Mouse (Mus musculus): ENCODE data around the gene Tfip11.

Tfip11 gene

DNA sequence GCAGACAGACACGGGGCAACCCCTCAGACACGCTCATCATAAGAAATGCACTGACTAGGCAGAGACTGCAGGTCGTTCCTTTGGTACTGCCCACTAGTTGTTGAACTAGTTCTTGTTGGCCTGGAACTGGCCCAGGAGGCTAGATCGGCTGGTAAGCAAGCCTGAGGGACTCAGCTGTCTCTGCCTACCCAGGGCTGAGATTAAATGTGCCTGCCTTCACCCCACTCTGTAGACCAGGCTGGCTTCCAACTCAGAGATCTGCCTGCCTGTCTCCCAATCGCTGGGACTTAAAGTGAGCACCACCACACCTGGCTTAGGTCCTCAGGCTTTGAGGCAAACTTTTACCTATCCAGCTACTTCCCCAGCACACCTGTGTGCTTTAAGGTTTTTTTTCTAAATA is 5.8 kb upstream of the Tfip11 start:
- DNase-seq (ENCODE audit: extremely low spot score, low spot score), result no peak

DNA sequence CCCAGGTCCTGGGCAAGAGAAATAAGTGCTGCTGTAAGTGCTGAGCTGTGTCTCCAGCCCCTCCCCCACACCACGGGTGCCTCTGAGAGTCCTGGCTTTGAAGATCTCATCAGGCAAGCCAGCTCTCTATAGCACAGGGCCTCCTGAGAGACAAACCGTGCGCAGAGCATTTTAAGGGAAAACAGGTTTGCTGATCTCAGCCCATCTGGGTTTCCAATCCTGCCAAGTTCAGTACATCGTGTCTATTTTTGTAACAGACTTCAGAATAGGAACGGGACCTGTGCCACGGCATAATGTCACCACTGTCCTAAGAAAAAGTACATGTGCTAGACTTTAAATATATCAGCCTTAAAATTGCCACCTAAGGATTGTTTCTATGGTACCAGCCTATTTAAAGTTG is 5.2 kb upstream of the Tfip11 start:
- no peak for DNase-seq (ENCODE audit: extremely low spot score, low spot score)

DNA sequence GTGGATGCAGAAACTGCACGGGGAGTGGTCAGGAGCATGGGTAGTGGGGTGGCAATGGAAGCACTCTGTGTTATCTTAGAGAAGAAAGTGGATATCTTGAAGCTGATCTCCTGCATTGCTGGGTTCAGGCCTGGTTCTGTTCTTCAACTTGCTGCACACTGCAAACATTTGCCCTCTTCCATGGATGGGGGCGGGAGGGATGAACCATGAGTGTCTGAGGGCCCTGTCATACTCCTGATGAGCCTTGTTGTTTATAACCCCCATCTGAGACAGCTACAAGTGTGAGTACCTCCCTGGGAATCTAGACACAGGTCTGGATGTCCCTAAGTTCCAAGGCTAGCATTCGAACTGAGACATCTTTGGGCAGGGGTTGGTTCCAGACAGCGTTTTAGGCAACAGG is 4.8 kb upstream of the Tfip11 start:
- DNase-seq (ENCODE audit: extremely low spot score, low spot score), result no peak

DNA sequence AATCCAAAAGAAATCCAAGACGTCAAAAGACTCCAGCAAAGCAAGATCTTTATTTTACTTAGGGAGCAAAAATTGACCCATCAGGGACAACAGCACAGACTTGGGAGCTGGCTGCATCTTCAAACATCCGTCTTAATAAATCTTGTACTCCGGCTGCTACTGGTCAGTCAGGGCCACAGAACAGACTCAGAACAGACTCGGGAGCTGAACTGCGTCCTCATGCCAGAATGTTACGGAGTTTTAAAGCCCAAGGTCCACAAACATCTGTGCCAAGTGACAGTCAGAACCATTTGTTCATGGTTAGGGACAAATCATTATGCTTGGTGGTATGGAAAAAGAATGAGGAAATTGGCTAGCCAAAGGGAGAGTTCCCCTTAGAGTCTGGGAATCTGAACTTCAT is 2.9 kb upstream of the Tfip11 start:
- DNase-seq (ENCODE audit: extremely low spot score, low spot score), result no peak

DNA sequence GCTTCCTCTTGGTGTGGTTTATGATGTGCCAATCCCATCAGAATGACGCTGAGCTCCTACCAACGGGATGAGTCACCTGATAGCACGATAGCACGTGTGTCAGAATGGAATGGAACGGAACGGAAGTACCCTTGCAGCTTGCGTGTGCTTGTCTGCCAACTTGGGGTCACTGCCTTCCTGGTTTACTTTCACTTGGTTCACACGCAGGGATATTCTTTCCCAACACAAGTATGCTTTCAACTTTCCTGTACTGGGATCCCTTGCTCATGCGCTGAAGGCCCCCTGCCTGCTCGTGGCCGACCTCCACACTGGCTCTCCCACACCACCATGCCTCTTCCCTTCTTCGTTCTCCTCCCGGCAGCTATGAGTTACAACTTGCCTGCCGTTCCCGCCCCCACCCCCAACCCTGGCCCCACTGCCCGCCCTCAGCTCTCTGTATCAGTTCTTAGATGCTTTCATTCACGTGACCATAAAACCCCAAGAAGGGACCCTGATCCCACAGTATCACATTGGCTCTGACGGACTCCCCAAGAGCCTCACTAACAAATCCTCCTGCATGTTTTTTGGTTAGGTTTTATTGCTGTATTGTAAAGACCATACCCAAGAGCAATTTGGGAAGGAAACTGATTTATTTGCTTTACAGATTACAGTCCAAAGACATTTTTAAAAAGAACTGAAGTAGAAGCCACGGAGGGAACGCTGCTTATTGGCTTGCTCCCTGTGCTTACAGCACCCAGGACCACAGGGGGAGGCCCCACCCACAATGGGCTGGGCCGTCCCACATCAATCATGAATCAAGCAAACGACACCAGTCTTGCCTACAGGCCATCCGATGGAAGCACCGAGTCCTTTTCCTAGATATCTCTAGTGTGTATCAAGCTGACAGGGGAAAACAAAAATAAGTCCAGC is 1.3 kb upstream of the Tfip11 start:
- peak; percentile 28 for DNase-seq (ENCODE audit: extremely low spot score, low spot score)

DNA sequence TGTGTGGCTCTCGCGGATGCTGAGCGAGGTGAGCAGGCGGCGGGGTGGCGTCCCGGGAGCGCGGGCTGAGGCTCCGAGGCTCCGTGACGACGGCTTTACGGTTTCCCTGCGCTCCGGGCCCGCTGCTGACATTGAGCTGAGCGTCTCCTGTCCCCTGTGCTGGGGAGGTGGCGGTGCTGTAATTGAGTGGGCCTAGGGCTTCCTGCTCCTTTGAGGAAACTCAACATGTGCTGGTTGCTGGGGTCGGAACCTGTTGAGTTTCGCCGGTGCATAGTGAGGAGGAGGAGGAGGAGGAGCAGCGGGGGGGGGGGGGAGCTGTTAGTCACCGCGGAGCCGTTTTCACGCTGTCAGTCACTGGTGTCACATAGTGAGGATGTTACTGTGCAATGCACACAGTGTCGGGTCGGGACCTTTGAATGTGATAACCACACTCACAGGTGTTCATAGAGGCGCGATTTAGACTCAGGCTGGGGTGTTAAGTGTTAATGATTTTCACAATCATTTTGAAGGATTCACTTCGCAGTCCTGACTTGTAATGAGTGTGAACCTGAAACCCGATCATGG is 370 bp downstream of the Tfip11 start:
- DNase-seq (ENCODE audit: extremely low spot score, low spot score), result no peak

DNA sequence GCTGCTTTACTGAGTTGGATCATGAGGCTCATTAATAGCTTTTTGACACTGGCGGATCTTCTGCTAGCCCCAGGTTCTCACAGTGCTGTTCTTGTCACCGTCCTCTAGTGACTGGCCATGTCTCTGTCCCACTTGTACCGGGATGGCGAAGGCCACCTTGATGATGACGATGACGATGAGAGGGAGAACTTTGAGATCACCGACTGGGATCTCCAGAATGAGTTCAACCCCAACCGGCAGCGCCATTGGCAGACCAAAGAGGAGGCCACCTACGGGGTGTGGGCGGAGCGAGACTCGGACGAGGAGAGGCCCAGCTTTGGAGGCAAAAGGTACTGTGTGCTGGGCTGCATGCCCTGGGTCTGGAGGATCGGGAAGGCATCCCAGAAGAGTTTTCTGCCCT is 1.7 kb downstream of the Tfip11 start:
- no peak for DNase-seq (ENCODE audit: extremely low spot score, low spot score)

DNA sequence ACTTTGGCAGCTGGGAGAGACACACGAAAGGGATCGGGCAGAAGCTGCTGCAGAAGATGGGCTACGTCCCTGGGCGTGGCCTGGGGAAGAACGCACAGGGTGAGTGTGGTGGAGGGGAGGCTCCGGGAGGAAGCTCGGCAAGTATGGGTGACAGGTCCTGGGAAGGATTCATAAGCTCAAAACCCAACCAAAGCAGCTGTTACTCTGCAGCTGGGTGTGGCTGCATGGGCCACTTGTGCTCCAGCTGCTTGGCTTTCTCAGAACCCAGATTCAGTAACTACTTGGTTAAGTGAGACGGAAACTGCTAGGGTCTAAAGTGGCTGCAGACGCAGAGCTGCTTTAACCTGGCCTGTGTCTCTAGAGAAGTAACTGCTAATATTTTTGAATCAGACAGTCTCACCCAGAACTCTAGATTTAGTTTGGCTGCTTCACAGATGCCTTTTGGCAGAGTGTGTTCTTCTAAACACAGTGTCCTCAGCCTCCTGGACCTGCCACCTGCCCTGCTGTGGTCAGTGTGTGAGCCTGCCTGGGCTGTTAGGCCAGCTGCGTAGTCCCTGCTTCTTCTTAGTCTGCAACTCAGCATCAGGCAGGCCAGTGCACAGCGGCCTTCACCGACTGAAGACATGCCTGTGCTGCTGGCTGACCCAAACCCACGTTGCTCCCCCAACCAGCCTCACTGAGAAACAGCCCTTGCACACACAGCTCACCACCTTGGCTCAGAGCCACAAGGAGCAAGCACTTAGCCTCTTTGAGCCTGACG is 3.8 kb downstream of the Tfip11 start:
- DNase-seq (ENCODE audit: extremely low spot score, low spot score), result no peak

DNA sequence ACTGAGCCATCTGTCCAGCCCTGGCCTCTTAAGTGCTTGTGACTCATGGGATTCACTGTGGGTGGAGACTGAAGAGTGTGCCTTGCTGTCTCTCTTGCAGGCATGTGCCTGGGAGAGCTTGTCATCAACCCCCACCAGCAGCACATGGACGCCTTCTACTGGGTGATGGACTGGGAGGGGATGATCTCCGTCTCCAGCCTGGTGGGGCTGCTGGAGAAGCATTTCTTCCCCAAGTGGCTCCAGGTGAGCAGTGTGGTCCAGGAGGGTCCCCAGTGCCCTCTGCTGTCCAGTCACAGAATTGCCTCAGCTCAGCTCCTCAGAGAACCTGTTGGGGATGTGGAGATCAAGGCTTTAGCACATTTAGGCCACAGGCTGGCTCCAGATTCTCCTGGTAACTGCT is 9.3 kb downstream of the Tfip11 start:
- DNase-seq (ENCODE audit: extremely low spot score, low spot score), result peak; percentile 27

DNA sequence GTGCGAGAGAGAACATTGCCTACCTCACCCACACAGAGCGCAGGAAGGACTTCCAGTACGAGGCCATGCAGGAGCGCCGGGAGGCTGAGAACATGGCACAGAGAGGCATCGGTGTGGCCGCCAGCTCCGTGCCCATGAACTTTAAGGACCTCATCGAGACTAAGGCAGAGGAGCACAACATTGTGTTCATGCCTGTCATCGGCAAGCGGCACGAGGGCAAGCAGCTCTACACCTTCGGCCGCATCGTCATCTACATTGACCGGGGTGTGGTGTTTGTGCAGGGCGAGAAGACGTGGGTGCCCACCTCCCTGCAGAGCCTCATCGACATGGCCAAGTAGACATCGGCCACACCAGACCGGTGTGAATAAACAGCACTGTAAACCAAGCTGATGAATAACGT is 10.8 kb downstream of the Tfip11 start:
- DNase-seq (ENCODE audit: extremely low spot score, low spot score), result no peak

DNA sequence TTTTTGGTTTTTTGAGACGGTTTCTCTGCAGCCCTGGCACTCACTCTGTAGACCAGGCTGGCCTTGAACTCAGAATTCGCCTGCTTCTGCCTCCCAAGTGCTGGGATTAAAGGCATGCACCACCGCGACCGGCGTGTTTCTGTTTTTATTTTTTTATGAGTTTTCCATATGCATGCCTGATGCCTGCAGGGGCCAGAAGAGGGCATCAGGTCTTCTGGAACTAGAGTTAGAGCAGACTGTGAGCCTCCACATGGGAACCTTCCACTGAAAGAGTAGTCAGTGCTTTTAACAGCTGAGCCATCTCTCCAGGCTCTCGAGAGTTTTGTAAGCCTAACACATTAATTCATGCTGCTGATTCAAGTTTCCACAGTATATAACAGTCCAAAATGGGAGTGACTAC is 13.1 kb downstream of the Tfip11 start:
- DNase-seq (ENCODE audit: extremely low spot score, low spot score), result no peak

DNA sequence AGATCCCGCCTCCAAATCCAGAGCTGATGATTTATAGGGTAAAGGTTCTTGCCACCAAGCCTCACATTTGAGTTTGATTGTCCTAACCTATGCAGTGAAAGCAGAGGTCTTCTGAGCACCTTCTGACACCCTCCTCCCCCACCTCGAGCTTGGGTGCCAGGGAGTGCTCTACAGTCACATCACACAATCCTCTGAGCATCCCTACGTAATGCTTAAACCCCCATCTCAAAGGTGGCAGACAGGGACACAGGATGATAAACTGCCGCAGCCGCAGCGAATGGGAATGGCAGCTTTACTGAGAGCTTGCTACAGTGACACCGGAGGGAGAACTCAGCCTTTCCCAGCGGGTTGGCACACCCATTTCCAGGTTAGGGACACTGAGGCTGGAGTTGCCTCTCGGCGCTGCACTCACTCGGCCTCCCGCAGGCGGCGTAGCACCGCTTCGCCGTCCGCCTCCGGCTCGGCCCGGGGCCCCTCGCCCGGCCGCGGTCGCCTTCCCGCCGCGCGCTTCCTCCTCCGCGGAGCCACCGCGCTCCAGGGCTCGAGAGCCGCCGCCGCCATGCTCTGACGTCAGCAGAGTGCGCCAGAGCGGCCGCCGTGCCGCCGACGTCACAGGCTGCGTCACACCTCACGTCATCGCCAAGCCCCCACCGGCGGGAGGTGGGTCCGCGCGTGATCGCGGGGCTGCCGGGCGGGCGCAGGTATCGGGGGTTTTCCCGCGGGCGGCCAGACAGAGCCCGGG is 16.5 kb downstream of the Tfip11 start, which contains the start of the genes Srrd and Hps4:
Gene Srrd (minus strand): TSS at position 578 of the 742 bp plus-strand sequence.
Gene Hps4 (plus strand): TSS at position 621 of the 742 bp plus-strand sequence.
- DNase-seq (ENCODE audit: extremely low spot score, low spot score), result peak; percentile 89

DNA sequence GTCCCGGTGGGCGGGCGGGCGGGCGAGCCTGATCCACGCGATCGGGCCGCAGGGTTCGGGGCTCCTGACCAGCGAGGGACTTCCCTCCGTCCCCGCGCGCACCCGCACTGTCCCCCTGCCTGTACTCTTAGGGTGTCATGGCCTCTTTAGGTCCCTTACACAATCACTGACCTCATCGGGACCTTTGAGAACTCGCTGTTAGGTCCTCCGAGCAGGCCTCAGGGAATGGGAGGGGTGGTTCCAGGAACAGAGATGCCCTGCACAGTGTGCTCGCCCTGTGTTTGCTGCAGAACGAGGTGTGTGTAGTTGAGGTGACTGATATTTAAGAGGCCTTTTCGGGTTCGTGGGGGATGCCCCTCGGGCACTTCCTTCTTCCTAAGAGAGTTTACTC is 17.0 kb downstream of the Tfip11 start:
- no peak for DNase-seq (ENCODE audit: extremely low spot score, low spot score)

DNA sequence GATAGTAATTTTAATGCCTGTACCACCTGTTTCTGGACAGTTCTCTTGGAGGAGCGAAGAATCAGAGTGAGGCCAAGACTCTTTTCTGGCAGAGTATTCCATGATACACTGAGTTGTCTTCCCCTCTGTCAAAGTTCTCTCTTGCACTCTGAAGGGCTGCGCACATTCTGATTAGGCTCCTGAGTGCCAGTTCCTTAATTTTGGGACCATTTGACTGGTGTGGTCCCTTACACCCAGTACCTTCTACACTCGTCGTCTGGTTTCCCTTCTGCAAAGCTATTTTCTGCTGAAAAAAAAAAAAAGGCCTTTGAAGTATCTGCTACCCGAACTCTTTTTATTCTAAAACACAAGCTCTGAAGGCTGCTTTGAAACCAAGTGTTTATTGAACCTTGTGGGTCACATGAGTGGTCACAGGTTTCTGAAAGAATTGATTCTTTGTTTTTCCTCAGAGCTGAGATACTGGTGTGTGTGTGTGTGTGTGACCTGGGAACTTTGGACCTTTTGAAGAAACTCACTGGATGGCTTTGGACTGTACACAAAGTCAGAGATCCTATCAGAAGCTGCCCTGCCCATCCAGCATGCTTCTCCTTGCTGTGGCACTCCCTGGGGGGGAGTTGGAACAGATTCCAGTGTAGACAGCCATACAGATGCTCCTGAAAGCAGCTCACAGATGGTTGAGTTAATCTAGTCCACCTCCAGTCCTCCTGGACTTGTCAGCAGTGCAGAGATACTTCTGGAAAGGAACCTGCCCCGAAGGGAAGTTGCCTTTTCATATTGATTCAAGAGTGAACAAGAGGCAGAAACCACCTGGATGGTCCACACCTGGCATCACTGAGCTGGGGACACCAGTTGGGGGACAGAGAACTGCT is 18.2 kb downstream of the Tfip11 start:
- no peak for DNase-seq (ENCODE audit: extremely low spot score, low spot score)

DNA sequence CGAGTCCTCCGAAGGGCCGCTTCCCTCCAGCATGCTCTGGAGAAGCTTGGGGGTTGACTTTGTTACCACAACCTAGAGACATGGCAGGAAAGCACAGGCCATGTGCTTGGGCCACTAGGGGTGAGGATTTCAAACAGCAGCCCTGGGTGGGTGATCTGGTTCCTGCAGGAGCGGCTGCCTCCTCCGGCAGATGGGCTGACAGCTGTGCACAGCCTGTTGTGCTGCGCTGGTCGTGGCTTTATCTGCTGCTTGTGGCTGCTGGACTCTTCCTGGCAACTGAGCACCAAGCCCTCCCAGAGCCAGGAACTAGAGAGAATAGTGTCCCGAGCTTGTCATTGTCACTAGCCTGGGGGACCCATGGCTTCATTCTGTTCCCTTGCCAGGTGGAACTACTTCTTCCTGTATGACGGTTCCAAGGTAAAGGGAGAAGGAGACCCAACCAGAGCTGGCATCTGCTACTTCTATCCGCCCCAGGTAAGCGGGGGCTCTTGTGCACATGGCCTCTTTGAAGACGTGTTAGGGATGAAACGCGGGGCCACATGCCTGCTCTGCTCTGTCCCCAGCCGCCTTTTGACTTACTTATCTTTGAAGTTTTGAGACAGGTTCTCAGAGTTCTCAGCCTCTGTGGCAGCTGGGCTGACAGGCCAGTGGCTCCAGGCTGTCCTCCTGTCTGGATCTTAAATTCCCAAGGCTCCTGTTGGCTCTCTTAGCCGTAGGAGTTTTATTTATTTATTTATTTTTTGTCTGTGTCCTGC is 20.2 kb downstream of the Tfip11 start:
- no peak for DNase-seq (ENCODE audit: extremely low spot score, low spot score)

DNA sequence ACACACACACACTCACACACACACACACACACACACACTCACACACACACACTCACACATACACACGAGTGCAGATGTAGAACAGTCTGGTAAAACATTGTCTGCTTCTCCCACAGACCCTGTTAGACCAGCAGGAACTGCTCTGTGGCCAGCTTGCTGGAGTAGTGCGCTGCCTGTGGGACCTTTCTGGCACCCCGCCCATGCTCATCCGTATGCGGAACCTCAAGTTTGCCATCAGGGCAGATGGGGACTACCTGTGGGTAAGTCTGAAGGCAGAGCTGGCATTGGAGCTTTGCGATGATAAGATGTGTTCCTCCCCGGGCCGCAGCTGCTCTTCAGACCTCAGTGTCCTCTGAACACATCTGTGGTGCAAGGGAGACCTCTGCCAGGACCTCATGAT is 23.0 kb downstream of the Tfip11 start:
- DNase-seq (ENCODE audit: extremely low spot score, low spot score), result no peak

DNA sequence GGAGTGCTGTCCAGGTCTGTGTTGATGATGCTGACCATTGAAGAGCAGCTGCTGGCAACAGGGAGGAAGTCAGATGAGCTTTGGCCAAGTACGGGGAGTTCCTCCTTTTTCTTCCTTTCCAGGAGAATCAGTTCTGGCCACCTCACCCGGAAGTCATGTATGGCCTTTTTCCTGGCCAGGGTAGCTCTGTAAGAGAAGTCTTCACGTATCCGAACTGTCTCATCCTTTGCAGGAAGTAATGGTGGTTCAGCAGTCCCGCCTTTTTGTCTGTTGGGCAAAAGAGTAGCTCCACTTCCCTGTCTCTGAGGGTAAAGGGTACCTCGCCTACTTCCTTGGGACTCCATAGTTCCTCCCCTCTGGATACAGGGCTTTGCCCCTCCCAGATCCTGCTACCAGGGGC is 29.3 kb downstream of the Tfip11 start:
- DNase-seq (ENCODE audit: extremely low spot score, low spot score), result no peak

DNA sequence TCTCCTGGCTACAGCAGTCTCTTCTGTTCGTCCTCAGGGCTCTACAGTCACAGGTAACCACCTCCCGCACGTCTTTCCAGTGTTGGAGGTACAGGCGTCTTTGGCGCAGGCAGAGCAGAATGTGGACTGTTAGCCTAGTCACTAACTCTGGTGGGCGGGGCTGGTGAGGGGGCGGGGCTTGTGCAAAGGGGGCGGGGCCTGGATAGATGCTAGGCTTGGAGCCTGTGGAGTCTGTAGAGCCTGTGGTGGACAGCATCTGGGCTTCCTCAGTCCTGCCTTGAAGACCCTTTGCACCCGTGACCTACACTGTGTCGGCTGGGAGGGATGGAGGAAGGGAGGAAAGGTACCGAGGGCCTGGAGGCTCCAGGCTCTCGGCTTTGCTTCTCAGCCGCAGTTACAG is 29.8 kb downstream of the Tfip11 start, which contains the start of gene Gm6583:
Gene Gm6583 (minus strand): TSS at position 124 of the 400 bp plus-strand sequence.
- no peak for DNase-seq (ENCODE audit: extremely low spot score, low spot score)

DNA sequence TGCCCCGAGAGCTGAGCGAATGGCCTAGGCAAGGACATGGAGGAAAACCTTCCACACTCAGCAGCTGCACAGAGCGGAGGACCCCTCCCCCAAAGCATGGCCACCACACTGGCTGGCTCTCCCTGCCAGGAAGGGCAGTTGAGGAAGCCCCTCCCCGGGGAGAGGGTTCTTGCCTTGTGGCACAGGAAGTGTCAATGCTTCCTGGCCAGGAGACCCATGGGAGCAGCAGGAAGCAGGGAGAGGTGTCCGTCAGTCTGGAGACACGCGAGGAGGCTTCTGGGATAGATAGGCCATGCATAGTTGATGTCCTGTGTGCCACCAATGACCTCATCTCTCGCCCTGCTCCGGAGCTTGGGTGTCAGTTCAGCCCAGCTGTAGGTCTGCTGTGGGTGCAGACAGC is 30.2 kb downstream of the Tfip11 start:
- DNase-seq (ENCODE audit: extremely low spot score, low spot score), result no peak

DNA sequence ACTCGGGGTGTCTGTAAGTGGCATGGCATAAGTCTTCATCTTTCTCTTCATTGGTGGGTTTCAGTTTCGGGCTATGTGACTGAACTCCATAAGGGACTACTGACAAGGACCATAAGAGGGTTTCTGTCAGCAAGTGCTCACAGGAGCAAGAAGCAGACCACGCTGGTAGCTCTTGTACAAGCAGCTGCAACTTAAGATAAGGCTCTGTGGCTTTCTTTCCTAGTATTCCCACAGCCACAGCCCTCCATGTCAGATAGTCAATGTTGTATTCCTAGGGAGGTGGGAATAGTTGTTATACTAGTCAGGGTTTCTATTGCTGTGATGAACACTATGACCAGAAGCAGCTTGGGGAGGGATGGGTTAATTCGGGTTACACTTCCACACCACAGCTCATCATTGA is 33.4 kb downstream of the Tfip11 start:
- no peak for DNase-seq (ENCODE audit: extremely low spot score, low spot score)
